Mouse (Mus musculus) CH12.LX (cell line): ENCODE measurements around the gene Taf5l.

Experiments
- BHLHE40 ChIP-seq: IDR thresholded peaks from 2 replicates; pipeline ENCODE4 v1.6.1; 2011; ENCODE audit warnings: mild to moderate bottlenecking, low read depth, low read length, improper control_type of control experiment
- CHD2 ChIP-seq: IDR thresholded peaks from 2 replicates; pipeline ENCODE4 v1.6.1; 2011; ENCODE audit warnings: low read length, improper control_type of control experiment
- CTCF ChIP-seq, 2 experiments: IDR thresholded peaks in 1 of 2; conservative IDR thresholded peaks in 1 of 2; 2 replicates each; pipeline ENCODE4 v1.5.1; 2011 to 2012; ENCODE audit warnings: low read depth in 2 of 2, low read length in 2 of 2, improper control_type of control experiment in 1 of 2, inconsistent platforms in 1 of 2, mild to moderate bottlenecking in 1 of 2, moderate library complexity in 1 of 2
- ELF1 ChIP-seq: IDR thresholded peaks from 2 replicates; pipeline ENCODE4 v1.6.1; 2014; ENCODE audit warnings: low read depth, mild to moderate bottlenecking, inconsistent platforms, low read length, improper control_type of control experiment
- EP300 ChIP-seq: IDR thresholded peaks from 2 replicates; pipeline ENCODE4 v1.6.1; 2011; ENCODE audit warnings: low read length, improper control_type of control experiment
- HCFC1 ChIP-seq: IDR thresholded peaks from 2 replicates; pipeline ENCODE4 v1.6.1; 2012; ENCODE audit warnings: low read depth, mild to moderate bottlenecking, inconsistent platforms, low read length, improper control_type of control experiment
- MAX ChIP-seq: IDR thresholded peaks from 2 replicates; pipeline ENCODE4 v1.6.1; 2011; ENCODE audit warnings: low read length, improper control_type of control experiment
- MAZ ChIP-seq: IDR thresholded peaks from 2 replicates; pipeline ENCODE4 v1.6.1; 2012; ENCODE audit warnings: low read depth, mild to moderate bottlenecking, inconsistent platforms, low read length, improper control_type of control experiment, moderate library complexity
- POLR2A ChIP-seq: IDR thresholded peaks from 2 replicates; pipeline ENCODE4 v1.6.1; 2011; ENCODE audit warnings: low read depth, mild to moderate bottlenecking, improper control_type of control experiment, low read length
- RAD21 ChIP-seq: IDR thresholded peaks from 2 replicates; pipeline ENCODE4 v1.6.1; 2011; ENCODE audit warnings: low read depth, mild to moderate bottlenecking, low read length, improper control_type of control experiment, moderate library complexity
- SIN3A ChIP-seq: IDR thresholded peaks from 2 replicates; pipeline ENCODE4 v1.6.1; 2012; ENCODE audit warnings: low read length, improper control_type of control experiment, inconsistent platforms
- TBP ChIP-seq: conservative IDR thresholded peaks from 2 replicates; pipeline ENCODE4 v1.6.1; 2011; ENCODE audit warnings: low read depth, low read length, improper control_type of control experiment

- TF ChIP-seq CTCF (conservative IDR thresholded peaks at IDR 0.05 in 1 of 2, IDR thresholded peaks at IDR 0.05 in 1 of 2; ENCODE audit: low read depth in 2 of 2, low read length in 2 of 2) (no peak), MAZ (no peak), MAX (no peak), TBP (no peak), CHD2 (no peak), HCFC1 (no peak), ELF1 (no peak), SIN3A (no peak), POLR2A (no peak), BHLHE40 (no peak), RAD21 (no peak), EP300 (no peak)
These were observed 61.7 kb downstream of the Taf5l start for GRCm38 (mm10) chr8:123959473-123959872.
